Mouse (Mus musculus) thymus, postnatal 10 days (tissue): ENCODE data around the gene Lrrc29.

Source experiments
- DNase-seq, 2 experiments: peaks; one replicate each; pipeline ENCODE4 v3.0.0; 2021; ENCODE audit warnings: low spot score in 2 of 2

Gene Lrrc29

DNA sequence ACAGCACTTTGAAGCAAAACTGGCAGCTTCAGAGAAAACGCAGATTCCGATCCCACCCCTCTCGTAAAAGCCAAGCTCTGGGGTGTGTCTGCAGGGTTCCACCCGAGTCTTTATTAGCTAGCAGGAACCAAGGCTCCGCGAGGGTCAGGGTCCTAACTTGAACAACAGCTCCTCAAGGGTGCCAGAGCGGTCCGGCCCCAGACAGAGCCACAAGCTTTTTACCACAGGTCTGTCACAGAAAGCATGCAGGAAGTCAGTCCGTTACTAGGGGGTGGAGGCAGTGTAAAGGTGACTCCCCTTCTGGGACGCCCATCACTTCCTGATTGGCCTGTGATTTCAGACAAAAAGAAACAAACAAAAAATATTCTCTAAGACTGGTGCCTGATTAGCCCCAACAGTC is 61.0 kb downstream of the Lrrc29 start:
- peak; percentile 28 to 33 for DNase-seq

DNA sequence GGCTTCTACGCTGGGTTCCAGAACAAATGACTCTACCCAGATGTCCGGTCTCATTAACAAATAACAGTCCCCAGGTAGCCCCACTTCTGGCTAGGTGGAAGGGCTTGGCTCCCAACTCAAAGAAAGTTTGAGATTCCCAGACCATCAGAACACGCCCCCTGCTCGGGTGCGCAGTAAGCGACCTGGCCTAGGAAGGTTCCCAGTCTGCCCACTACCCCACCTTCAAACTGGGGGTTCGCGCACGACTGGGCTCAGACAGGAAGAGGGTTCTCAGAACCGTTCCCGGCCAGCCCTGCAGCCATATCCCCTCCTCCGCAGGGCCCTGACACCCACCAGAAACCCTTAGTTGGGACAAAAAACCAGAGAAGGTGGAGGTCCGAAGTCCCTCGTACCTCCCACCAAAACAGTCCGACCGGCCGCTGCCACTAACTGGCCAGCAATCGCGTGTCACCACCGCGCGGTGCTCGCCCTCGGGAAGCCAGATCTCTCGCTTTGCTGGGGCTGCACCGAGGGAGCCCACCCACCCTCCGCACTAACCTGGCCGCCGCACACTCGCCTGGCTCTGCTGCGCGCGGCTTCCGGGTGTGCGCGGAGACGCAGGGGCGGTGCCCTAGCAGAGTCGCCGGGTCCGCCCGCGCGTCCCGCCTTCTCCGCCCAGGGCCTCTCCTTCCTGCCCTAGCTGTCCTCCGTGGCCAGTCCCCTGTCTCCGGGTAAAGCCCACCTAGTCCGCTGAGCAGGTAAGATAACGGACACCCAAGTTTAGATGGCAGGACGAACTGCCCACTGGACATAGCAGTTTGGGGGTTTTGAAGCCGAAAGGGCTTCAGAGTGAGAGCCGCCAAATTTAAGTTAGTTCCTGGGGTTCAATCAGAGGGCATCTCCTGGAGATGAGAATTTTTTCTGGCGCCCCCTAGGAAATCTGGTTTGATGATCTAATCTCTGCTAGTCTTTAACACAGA is 61.8 kb downstream of the Lrrc29 start, which contains the start of the genes Tradd and Fbxl8:
Gene Tradd (minus strand): TSS at position 586 of the 959 bp plus-strand sequence.
Gene Fbxl8 (plus strand): TSS at position 625 of the 959 bp plus-strand sequence.
- DNase-seq, result peak; percentile 57 to 59

DNA sequence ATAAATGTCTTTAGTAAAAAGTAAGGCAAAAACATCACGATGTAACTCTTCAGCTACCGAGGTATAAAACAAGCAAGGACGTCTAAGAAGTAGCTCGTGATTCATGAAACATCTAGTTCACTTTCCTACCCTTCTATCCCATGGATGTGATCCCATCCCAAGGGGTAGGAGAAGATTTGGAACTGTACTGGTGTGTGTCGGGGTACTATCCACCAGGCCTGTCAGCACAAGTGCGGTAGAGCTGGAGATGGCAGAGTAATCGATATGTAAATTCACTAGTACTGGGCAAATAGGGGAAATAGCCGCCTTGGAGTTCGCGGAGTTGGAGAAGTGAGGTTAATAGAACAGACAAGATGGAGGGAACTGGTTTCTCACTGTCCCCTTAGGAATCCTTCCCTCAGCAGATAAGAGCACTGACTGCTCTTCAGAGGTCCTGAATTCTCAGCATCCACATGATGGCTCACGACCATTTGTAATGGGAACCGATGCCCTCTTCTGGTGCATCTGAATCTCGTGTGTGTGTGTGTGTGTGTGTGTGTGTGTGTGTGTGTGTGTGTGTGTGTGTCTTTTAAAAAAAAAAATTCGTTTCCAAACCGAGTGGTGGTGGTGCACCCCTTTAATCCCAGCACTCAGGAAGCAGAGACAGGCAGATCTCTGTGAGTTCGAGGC is 62.7 kb downstream of the Lrrc29 start:
- no peak for DNase-seq
